Mouse (Mus musculus) bone marrow macrophage, adult 2 months (primary cell): ENCODE data around the gene Barx1. TPM values are rescaled to one million over a fixed set of nuclear protein-coding genes. Genes with fewer than 3 reads are reported as not detected.

ENCODE experiments used
- H3K27ac ChIP-seq: 2 replicates; pipeline ENCODE4 v1.5.1; 2012; ENCODE audit warnings: low read depth, low read length; ENCODE audit not compliant: insufficient read depth
- H3K4me1 ChIP-seq: 2 replicates; pipeline ENCODE4 v1.6.1; 2012; ENCODE audit warnings: low read length; ENCODE audit not compliant: control insufficient read depth, insufficient read depth
- H3K4me3 ChIP-seq: 2 replicates; pipeline ENCODE4 v1.5.1; 2012; ENCODE audit warnings: mild to moderate bottlenecking, low read length, moderate library complexity; ENCODE audit not compliant: insufficient read depth
- CTCF ChIP-seq: IDR thresholded peaks from 2 replicates; pipeline ENCODE4 v1.5.1; 2012; ENCODE audit warnings: low read depth, mild to moderate bottlenecking, low read length, moderate library complexity
- POLR2A ChIP-seq: IDR thresholded peaks from 2 replicates; pipeline ENCODE4 v1.6.1; 2012; ENCODE audit warnings: mild to moderate bottlenecking, low read depth, low read length, borderline replicate concordance
- polyA plus RNA-seq: library from polyadenylated mRNA; stranded (reverse); fragments of >200 nt; gene quantifications from 2 replicates; pipeline ENCODE4 v1.2.4, GENCODE M21; 2012; ENCODE audit not compliant: missing spikeins, insufficient read depth, insufficient read length

Barx1 gene
- polyA plus RNA-seq, 1 experiment = not detected

GRCm38 (mm10) chr13:48643991-48644390 is 18.8 kb upstream of the Barx1 start:
- Histone ChIP-seq H3K27ac (no peak overlapping the region), H3K4me3 (no peak overlapping the region), H3K4me1 (peaks cover 8% of the 10 kb centered on the region)
- no peak for TF ChIP-seq CTCF
- TF ChIP-seq POLR2A = no peak

DNA sequence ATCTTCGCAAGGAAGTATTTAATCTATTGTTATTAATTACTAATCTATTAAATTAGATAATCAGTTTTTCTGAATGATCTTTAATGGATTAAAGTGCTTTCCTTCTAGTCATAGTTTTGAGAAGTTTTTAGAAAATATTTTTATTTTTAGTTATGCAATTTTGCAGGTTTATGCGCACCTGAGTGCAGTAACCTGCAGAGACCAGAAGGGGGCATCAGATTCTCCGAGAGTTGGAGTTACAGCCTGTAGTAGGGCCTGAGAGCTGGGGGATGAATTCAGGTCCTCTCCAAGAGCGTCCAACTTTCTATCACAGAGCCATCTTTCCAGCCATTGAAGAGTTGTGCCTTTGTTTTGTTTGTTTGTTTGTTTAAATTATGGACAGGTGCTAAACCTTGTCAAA is 16.1 kb upstream of the Barx1 start:
- TF ChIP-seq POLR2A = no peak
- TF ChIP-seq CTCF = no peak; the same call in 1 of the 2 replicates
- no peak overlapping the region for H3K27ac ChIP-seq
- H3K4me3 ChIP-seq = no peak overlapping the region
- peaks cover 8% of the 10 kb centered on the region for H3K4me1 ChIP-seq

DNA sequence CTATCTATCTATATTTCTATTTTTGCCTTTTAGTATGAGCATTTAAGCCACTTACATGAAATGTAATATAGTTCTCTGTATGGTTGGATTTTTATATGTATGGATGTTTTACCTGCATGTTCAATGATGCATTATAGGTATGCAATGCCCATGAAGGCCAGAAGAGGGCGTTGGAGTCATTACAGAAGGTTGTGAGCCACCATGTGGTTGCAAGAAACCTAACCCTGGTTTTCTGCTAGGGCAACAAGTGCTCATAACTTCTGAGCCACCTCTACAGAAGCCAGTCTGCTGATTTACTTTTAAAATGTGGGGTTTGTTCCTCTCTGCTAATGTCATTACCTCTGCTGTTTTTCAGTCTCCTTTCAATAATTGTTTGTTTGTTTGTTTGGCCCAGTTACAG is 12.2 kb upstream of the Barx1 start:
- TF ChIP-seq POLR2A = no peak

DNA sequence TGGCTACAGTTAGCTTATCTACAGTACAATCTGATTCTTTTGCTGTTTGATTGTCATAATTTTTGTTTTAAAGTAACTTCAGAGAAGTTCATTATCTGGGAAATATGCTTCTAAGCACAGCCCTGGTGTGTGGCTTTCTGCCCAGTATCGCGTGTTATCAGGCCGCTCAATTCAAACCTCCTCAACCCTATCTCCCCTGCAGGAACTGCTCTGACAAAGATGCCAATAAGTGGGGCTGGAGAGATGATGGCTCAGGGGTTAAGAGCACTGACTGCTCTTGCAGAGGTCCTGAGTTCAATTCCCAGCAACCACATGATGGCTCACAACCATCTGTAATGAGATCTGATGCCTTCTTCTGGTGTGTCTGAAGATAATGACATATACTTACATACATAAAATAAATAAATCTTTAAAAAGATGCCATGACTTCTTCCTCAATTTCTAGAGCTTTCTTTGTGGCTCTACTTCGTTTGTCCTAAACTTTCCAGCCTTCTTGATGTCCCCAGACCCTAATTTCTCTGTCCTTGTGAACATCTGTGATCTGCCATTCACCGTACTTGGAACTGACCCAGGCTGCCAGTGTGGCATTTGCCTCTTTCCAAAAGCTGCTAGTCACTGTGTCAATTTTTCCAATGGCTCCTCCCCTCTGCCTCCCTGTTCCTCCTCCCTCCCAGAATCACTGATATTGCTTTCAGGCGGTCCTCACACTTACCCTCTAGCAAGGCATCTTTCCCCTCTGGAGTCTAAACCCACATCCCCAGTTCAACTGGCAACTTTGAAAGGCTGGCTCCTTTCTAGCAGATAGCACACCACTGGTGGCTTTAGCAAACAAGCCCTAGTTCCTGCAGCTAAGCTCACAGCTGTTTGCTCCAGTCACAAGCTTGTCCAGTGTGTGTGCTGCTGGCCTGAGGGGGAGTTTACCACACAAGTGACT is 11.4 kb upstream of the Barx1 start:
- H3K27ac ChIP-seq = no peak overlapping the region
- no peak for TF ChIP-seq POLR2A
- no peak for TF ChIP-seq CTCF

More for the DNA sequence above, 12.2 kb upstream of the Barx1 start:
- no peaks in the 10 kb centered on the region for H3K4me1 ChIP-seq
- no peak overlapping the region for H3K4me3 ChIP-seq
- H3K27ac ChIP-seq = no peak overlapping the region

GRCm38 (mm10) chr13:48653788-48654770 is 8.7 kb upstream of the Barx1 start:
- Histone ChIP-seq H3K27ac (no peak overlapping the region), H3K4me1 (no peaks in the 10 kb centered on the region), H3K4me3 (no peak overlapping the region)
- TF ChIP-seq POLR2A (no peak), CTCF (peak; percentile 77)

More for the DNA sequence above, 11.4 kb upstream of the Barx1 start:
- H3K4me3 ChIP-seq = no peak overlapping the region
- H3K4me1 ChIP-seq = no peaks in the 10 kb centered on the region

- Histone ChIP-seq H3K4me1 (no peaks in the 10 kb centered on the region), H3K27ac (no peak overlapping the region), H3K4me3 (no peak overlapping the region)
- TF ChIP-seq CTCF (peak; percentile 61; the same call in 1 of the 2 replicates), POLR2A (no peak)
These were observed 7.2 kb upstream of the Barx1 start for GRCm38 (mm10) chr13:48655637-48656036.

- no peak for TF ChIP-seq CTCF
- TF ChIP-seq POLR2A = no peak
- Histone ChIP-seq H3K27ac (no peak overlapping the region), H3K4me1 (no peaks in the 10 kb centered on the region), H3K4me3 (no peak overlapping the region)
These were observed 5.0 kb upstream of the Barx1 start for GRCm38 (mm10) chr13:48657791-48658190.

DNA sequence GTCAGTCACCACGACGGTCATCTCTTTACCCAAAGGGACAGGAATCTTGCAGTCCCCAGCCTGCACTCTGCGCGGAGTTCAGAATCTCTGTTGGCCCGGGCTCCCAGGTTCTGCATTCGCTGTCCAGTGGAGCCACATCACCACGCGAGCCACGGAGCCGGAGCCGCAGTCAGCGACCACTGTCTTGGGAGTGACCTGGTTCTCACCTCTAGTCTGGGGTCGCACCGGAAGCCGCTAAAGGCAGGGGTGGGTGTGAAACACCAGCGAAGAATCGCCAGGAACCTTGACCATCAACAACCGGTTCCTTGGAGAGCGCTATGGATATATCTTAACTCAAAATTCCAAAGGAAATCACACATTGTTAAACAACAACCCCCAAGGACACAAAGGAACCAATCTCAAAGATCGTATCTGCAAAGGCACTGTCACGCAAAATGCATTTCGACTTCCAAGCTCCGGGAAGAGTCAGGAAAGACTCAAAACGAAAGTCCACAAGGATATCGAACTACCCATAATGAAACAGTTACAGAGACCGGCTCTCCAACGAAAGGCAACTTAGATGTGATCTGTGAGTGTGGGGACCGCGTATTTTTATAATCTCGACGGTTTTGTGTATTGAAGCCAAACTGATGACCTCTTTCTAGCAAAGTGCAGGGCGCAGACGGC is 4.1 kb upstream of the Barx1 start:
- no peak for TF ChIP-seq CTCF
- no peak for TF ChIP-seq POLR2A
- no peaks in the 10 kb centered on the region for H3K4me1 ChIP-seq
- no peak overlapping the region for H3K27ac ChIP-seq
- peak overlapping the region; percentile 15; the same call in 1 of the 2 replicates for H3K4me3 ChIP-seq
